Mouse (Mus musculus) megakaryocyte, embryonic 14.5 days (primary cell): ENCODE measurements around the gene Tsc22d2.

Source experiments
- FLI1 ChIP-seq: IDR thresholded peaks from 2 replicates; pipeline ENCODE4 v1.6.1; 2012; ENCODE audit warnings: low read length, inconsistent platforms, mixed read lengths
- GATA1 ChIP-seq: IDR thresholded peaks from 3 replicates; pipeline ENCODE4 v1.6.1; 2012; ENCODE audit warnings: mixed read lengths, low read length, inconsistent platforms, borderline replicate concordance

GRCm38 (mm10) chr3:58372066-58372904 lies 42.2 kb upstream of the Tsc22d2 start:
- TF ChIP-seq FLI1 = no peak
- TF ChIP-seq GATA1 = no peak
